Mouse (Mus musculus) splenic B cell, adult 2 months (primary cell): Measurements from ENCODE around the gene Pdcd4.
"Not testable (repeated sequence)": the region's sequence is repeated elsewhere in the genome, so short reads cannot be mapped to it uniquely, and the experiment has no call there.

Experiments
- DNase-seq: peaks from one replicate; pipeline ENCODE4 v3.0.0-alpha.2; 2011; ENCODE audit warnings: low read depth, low spot score
- H3K27me3 ChIP-seq: 2 replicates; pipeline ENCODE4 v1.6.1; 2012; ENCODE audit warnings: mild to moderate bottlenecking, low read length, moderate library complexity, mixed read lengths; ENCODE audit not compliant: control insufficient read depth, poor library complexity, insufficient read depth, severe bottlenecking
- H3K36me3 ChIP-seq: 2 replicates; pipeline ENCODE4 v1.6.1; 2012; ENCODE audit warnings: mild to moderate bottlenecking, low read length, moderate library complexity, mixed read lengths; ENCODE audit not compliant: control insufficient read depth, poor library complexity, insufficient read depth, severe bottlenecking

The Pdcd4 gene

DNA sequence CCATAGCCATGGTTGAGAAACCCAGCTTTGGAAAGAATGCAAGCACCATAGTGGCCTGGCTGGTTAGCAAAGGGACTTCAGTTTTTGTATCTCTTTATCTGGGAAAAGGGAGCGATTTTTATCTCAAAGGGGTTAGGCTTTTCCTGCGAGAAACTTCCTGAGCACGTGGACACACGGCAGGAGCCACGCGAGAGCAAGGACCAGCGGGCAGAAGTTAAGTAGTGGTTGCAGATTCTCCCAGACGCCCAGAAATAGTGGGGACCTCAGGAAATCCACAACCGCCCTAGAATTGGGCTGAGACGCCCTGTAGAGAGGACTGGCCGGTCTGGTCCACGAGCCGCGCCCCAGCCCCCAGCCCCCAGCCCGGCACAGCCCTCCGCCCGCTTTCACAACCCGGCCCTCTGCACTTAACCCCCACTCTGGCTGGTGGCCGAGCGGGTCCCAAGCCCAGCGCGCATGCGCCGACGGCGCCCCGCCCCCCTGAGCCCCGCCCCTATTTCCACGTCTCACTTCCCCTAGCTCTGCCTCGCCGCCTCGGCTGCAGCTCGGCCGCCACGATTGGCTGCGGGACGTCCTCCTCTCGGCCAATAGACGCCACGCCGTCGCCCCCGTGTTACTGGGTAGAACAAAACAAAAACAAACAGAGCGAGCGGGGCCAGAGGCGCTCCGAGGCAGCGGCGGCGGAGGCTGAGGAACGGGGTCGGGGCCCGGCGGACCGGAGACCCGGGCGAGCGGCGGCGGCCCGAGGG, 10.9 kb downstream of the Pdcd4 start:
- no peaks in the 10 kb centered on the region for H3K36me3 ChIP-seq
- H3K27me3 ChIP-seq, result no peaks in the 10 kb centered on the region
- DNase-seq, result peak; percentile 98

DNA sequence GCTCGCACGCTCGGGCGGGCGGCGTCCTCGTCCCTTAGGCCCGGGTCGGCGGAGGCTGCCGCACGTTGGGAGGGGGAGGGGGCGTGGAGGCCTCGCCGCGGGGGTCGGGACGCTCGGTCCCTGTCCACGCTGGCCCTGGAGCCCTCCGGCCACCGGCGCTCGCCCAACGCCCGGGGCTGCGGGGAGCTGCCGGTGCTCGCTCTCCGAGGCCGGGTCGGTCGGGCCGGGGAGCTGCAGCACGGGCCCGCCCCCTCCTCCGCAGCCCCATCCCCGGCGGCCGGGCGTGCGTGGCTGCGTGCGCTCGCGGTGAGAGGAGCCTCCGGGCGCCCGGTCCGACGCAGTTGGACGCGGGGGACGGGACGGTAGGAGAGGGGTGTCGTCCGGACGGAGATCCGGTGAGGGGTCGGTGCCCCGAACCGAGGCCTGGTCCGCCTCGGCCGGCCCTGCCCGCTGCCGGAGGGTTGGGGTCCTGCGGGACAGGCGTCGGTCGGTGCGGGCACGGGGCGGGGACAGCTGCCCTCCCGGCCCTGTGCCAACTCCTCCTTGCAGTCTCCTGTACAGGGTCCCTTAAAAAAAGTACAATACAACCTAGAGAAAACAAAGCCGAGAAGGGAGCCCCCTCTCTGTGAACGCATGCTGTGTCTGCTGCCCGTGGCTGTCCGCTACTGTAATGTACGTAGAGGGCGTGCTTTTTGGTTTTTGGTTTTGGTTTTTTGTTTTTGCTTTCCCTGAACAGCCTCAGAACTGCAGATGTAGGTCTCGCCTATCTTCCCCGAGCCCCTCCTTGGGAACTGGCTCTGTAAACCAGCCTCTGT, 11.7 kb downstream of the Pdcd4 start:
- no peaks in the 10 kb centered on the region for H3K36me3 ChIP-seq
- no peaks in the 10 kb centered on the region for H3K27me3 ChIP-seq
- peak; percentile 76 for DNase-seq

DNA sequence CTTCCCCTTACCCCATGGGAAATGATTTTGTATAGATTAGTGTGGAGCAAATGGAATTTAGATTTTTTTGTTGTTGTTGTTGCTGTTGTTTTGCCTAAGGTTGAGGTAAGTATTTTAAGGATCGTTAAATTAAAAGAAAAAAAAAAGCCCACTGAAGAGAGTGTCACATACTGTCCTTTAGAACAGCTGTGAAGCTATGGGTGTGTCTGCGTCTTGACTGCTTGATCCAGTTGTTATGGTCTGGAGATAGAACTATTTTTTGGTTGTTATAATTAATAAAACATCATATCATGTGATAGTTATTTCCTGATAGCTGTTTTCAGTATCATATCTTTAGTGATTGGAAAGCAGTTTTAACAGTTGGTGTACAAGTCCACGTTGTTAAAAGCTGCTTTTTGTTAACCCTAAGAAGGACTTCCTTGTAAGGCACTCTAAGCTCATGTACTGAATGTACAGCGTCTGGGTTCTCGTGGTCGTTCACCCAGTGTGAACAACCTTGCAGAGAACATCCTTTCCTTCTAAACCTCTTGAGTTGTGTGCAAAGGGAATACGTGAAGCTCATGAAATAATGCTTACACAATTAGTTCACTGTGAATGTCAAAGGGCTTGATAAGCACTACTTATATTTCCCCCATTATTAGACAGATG, 12.9 kb downstream of the Pdcd4 start:
- DNase-seq, result no peak
- peaks cover 3% of the 10 kb centered on the region; the same call in 1 of the 2 replicates for H3K36me3 ChIP-seq
- H3K27me3 ChIP-seq, result no peaks in the 10 kb centered on the region

DNA sequence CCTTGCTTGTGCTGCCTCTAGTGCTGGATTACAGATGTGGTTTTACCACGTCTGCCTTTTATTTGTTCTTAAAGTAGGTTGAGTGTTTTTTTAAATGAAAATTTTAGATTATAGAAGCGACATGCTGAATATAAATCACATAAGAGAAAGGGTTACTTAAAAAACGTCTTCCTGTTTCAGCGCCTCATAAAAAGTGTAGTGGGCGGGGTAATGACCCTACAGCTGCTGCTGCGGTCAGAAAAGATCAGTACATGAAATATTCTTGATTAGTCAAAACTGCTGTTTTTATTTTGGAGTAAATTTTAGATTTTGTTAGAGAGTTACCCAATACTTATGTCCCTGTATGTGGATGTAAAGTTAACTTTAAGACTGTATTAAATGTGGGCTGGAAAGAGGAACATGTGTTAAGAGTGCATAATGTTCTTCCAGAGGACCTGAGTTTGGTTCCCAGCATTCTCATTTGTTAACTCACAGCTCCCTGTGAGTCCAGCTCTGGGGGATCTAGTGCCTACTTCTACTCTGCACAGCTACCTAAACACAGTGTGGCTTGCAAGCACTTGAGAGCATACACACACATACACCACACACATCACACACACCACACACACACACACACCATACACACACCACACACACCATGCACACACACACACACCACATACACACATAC, 14.1 kb downstream of the Pdcd4 start:
- DNase-seq, result peak; percentile 54
- Histone ChIP-seq H3K36me3 (peaks cover 3% of the 10 kb centered on the region; the same call in 1 of the 2 replicates), H3K27me3 (no peaks in the 10 kb centered on the region)

DNA sequence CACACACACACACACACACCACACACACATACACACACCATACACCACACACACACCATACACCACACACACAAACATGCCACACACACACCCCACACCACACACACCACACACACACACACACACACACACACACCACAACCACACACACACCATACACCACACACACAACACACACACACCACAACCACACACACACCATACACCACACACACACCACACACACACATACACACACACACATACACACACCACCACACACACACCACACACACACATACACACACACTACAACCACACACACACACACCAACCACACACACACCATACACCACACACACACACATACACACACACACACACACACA, 14.7 kb downstream of the Pdcd4 start:
- not testable (repeated sequence) for DNase-seq, H3K27me3 ChIP-seq, H3K36me3 ChIP-seq

DNA sequence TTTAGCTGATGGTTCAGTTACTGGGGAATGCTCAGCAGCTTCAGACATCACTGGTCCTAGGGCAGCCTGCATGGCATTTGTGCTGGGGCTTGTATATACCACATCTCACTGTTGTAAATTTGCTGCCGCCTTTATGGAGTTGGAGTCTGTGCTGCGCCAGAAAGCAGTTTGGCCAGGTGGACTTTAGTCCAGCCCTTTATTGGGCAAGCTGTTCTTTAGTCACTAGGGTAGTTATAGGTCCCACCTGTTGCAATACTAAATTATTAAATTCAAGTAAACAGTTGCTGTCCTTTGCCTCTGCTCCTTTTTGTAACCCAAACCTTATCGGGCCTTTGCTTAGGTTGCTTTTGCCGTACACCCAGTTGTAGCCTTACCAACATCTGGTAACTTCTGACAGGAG, 22.9 kb downstream of the Pdcd4 start:
- DNase-seq, result no peak
- Histone ChIP-seq H3K36me3 (peaks cover 23% of the 10 kb centered on the region), H3K27me3 (no peaks in the 10 kb centered on the region)

DNA sequence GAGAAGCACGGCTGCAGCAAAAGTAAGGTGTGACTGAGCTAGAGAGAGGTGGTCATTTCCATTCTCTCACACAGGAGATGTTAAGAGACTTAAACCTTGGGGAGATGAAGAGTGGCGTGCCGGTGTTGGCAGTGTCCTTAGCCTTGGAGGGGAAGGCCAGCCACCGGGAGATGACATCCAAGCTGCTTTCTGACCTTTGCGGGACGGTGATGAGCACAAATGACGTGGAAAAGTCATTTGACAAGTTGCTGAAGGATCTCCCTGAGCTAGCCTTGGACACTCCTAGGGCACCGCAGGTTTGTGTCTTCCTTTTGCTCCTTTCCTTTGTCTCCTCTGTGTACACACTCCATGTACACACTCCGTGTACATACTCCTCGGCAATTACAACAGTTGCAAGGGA, 27.5 kb downstream of the Pdcd4 start:
- DNase-seq, result no peak
- Histone ChIP-seq H3K27me3 (no peaks in the 10 kb centered on the region), H3K36me3 (peaks cover 28% of the 10 kb centered on the region)

DNA sequence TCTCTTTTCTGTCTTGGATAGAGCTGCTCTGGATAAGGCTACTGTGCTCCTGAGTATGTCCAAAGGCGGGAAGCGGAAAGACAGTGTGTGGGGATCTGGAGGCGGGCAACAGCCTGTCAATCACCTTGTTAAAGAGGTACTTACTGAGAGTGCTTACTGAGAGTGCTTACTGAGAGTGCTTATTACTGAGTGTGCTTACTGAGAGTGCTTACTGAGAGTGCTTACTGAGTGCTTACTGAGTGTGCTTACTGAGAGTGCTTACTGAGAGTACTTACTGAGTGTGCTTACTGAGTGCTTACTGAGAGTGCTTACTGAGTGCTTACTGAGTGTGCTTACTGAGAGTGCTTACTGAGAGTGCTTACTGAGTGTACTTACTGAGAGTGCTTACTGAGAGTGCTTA, 30.0 kb downstream of the Pdcd4 start:
- DNase-seq, H3K27me3 ChIP-seq: not testable (repeated sequence)
- H3K36me3 ChIP-seq, result peaks cover 25% of the 10 kb centered on the region

DNA sequence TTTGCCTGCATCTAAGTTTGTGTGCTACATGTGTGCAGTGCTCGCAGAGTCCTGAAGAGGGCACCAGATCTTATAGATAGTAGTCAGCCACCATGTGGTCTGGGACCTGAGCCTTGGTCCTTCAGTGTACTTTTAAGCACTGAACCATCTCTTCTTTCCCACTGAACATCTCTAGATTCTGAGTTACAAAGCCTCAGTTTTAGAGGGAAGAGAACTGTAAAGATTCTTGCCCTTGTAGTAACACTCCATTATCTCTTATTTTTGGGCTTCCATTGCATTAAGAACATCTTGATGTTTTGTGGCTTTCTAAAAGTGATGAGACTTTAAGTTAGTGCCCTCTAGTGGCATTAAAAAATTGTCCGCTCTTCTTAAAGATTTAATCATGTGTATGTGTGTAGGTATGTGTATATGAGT, 33.3 kb downstream of the Pdcd4 start:
- Histone ChIP-seq H3K36me3 (peaks cover 28% of the 10 kb centered on the region), H3K27me3 (no peaks in the 10 kb centered on the region)
- DNase-seq, result peak; percentile 77

DNA sequence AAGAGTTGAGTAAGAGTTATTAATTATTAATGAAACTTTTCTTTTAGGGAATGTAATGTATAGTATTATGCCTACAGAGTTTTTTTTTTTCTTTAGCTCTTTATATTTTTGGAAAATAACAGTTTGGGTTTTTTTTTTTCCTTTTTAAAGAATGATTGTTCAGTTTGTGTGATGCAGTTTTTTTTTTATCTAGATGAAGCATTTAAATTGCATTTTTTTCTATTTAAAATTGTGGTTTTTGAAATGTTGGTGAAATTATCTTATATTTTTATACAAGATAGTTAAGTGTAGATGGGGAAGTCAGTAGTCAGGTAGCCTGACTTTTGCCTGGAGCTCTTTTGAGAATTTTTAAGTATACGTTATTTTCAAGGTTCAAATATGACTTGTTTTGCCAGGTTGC, 34.7 kb downstream of the Pdcd4 start:
- Histone ChIP-seq H3K36me3 (peaks cover 24% of the 10 kb centered on the region), H3K27me3 (no peaks in the 10 kb centered on the region)
- DNase-seq, result no peak

DNA sequence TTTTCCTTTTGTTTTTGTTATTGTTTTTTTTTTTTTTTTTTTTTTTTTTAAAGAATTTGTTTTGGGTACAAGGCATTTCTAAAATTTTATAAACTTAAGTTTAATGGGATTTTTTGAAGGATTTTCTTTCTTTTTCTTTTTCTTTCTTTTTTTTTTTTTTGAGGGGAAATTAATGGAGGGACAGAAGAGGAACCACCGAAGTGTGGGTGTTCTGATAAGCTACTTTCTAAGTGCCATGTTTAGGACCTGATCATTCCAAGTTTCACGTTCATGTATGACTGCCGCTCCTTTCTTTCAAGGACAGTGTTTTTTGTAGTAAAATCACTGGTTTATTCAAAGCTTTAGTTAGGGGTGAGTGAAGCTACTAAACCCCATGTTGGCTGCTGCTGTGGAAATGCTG, 37.2 kb downstream of the Pdcd4 start:
- no peak for DNase-seq
- Histone ChIP-seq H3K27me3 (no peaks in the 10 kb centered on the region), H3K36me3 (peaks cover 12% of the 10 kb centered on the region)

DNA sequence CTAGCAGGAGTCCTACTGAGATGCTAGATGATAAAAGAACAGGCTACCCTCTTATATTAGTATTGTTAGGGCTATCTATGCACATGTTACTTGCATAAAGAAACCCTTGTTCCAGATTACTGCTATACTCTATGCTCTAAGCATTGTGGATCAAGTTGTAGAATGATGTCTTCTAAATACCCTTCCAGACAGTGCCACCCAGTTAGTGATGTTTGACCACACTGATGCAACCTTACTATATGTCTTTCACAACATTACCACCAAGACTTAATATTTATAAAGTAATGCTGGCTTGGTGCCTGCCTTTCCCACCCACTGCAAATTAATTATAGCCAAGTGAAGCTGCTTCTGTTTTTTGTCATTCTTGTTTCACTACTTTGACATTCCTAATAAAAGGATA, 41.0 kb downstream of the Pdcd4 start:
- Histone ChIP-seq H3K36me3 (peaks cover 9% of the 10 kb centered on the region), H3K27me3 (no peaks in the 10 kb centered on the region)
- DNase-seq, result no peak

DNA sequence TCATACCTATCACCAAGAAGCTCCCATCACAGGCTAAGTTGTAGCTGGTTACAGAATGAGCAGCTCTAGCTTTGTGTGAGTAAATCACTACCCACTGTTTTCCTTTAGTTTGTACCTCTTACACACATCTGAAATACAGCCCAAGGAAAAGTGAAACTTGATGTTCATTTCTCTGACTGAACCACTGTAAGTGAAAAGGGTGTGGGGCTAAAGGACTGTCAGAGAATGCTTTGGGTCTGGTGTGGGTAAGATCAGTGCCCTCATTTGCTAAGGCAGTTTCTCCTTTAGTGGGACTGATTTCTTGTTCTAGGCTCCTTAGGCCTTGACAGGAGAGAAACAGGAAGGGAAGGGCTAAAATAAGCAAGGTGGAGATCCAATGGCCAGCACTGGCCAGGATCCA, 42.0 kb downstream of the Pdcd4 start:
- Histone ChIP-seq H3K36me3 (peaks cover 6% of the 10 kb centered on the region), H3K27me3 (no peaks in the 10 kb centered on the region)
- DNase-seq, result no peak

DNA sequence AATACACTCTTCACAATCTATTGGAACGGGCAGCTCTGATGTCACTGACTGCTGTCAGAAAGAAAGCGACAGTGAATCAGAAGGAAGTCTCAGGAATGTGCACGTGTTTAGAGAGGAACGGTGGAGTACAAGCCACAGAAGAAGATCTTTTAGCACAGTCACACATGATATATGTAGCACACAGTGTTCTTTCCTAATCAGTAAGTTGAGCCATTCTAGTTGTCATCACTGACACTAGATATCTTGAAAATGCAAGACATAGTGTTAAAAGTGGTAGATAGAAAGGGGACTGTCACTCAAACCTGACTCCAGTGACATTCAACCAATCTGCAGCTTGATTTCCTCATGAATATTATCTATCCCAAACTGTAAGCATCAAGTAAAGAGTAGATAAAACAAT, 47.4 kb downstream of the Pdcd4 start:
- no peak for DNase-seq
- H3K27me3 ChIP-seq, result no peaks in the 10 kb centered on the region
- peaks cover 3% of the 10 kb centered on the region; the same call in 1 of the 2 replicates for H3K36me3 ChIP-seq
